Mouse (Mus musculus): ENCODE measurements around the gene Gbp10. TPM values are rescaled to one million over a fixed set of nuclear protein-coding genes. Genes with fewer than 3 reads are reported as not detected.
"Not testable (repeated sequence)": the region's sequence is repeated elsewhere in the genome, so short reads cannot be mapped to it uniquely, and the experiment has no call there.

The Gbp10 gene
- total and polyA plus RNA-seq, 3 experiments, result 0.76 TPM; not detected in 2

GRCm38 (mm10) chr5:105196308-105196707 is 43.0 kb downstream of the Gbp10 start:
- not testable (repeated sequence) for H3K4me3 ChIP-seq (ENCODE audit: low read depth, low read length); H3K4me1 ChIP-seq (ENCODE audit: insufficient read depth, low read depth, low read length); DNase-seq (ENCODE audit: low spot score); H3K9me3 ChIP-seq (replicated peaks); ATAC-seq (ENCODE audit: extremely low read depth, insufficient number of reproducible peaks, low FRiP score, poor library complexity, severe bottlenecking); H3K27me3 ChIP-seq (ENCODE audit: insufficient read depth, low read length); H3K36me3 ChIP-seq (replicated peaks)

- H3K4me3 ChIP-seq (ENCODE audit: low read depth, low read length); H3K36me3 ChIP-seq (replicated peaks); H3K9me3 ChIP-seq (replicated peaks); DNase-seq (ENCODE audit: low spot score); H3K27me3 ChIP-seq (ENCODE audit: insufficient read depth, low read length); ATAC-seq (ENCODE audit: extremely low read depth, insufficient number of reproducible peaks, low FRiP score, poor library complexity, severe bottlenecking); H3K4me1 ChIP-seq (ENCODE audit: insufficient read depth, low read depth, low read length): not testable (repeated sequence)
These were observed 46.8 kb downstream of the Gbp10 start for GRCm38 (mm10) chr5:105192536-105192935.

GRCm38 (mm10) chr5:105181446-105181845 is 57.9 kb downstream of the Gbp10 start:
- TF ChIP-seq GATA2 (IDR thresholded peaks at IDR 0.05; ENCODE audit: borderline replicate concordance, low read depth, low read length) (no peak), CTCF (IDR thresholded peaks at IDR 0.05; ENCODE audit: low read depth, low read length) (no peak), TAL1 (conservative IDR thresholded peaks at IDR 0.05; ENCODE audit: low read depth, low read length) (no peak), POLR2AphosphoS5 (IDR thresholded peaks at IDR 0.05; ENCODE audit: insufficient replicate concordance, low read depth, low read length) (no peak), GATA1 (IDR thresholded peaks at IDR 0.05; ENCODE audit: borderline replicate concordance, low read length) (no peak)
- no peak for ATAC-seq (ENCODE audit: extremely low read depth, insufficient number of reproducible peaks, low FRiP score, poor library complexity, severe bottlenecking)
- H3K9me3 ChIP-seq (replicated peaks), result peaks cover 19% of the 10 kb centered on the region
- no peak overlapping the region for H3K4me3 ChIP-seq (ENCODE audit: low read depth, low read length)
- no peaks in the 10 kb centered on the region for H3K36me3 ChIP-seq (replicated peaks)
- H3K4me1 ChIP-seq (ENCODE audit: insufficient read depth, low read depth, low read length), result no peaks in the 10 kb centered on the region
- no peaks in the 10 kb centered on the region for H3K27me3 ChIP-seq (ENCODE audit: insufficient read depth, low read length)
- no peak for DNase-seq (ENCODE audit: low spot score)

Other genes with a start within 250 kb of the Gbp10 start
- gene Gbp9, start 100.0 kb downstream of the Gbp10 start, total RNA-seq (2014; fragmentation: Nextera tagmentation), result not detected in 2 replicates
- 0.16 TPM in 1 of 2 replicates, not detected in the other for gene Gbp9, start 100.0 kb downstream of the Gbp10 start, total RNA-seq (2017)
- not detected in 2 replicates for gene Gbp9, start 100.0 kb downstream of the Gbp10 start, polyA plus RNA-seq (2012)
- gene Gbp8, start 100.0 kb downstream of the Gbp10 start, total RNA-seq (2014; fragmentation: Nextera tagmentation), result not detected in 2 replicates
- gene Gbp8, start 100.0 kb downstream of the Gbp10 start, total RNA-seq (2017), result 0.05 and 0.12 TPM in 2 replicates
- gene Gbp8, start 100.0 kb downstream of the Gbp10 start, polyA plus RNA-seq (2012), result not detected in 2 replicates
- not detected in 2 replicates for gene Gbp4, start 99.9 kb downstream of the Gbp10 start, total RNA-seq (2014; fragmentation: Nextera tagmentation)
- gene Gbp4, start 99.9 kb downstream of the Gbp10 start, total RNA-seq (2017), result 0.17 and 0.93 TPM in 2 replicates
- gene Gbp4, start 99.9 kb downstream of the Gbp10 start, polyA plus RNA-seq (2012), result not detected in 2 replicates
- gene Gm43302, start 54.2 kb upstream of the Gbp10 start, total RNA-seq (2014; fragmentation: Nextera tagmentation), result not detected in 2 replicates
- gene Gm43302, start 54.2 kb upstream of the Gbp10 start, total RNA-seq (2017), result under 0.01 and 0.12 TPM in 2 replicates
- not detected in 2 replicates for gene Gm43302, start 54.2 kb upstream of the Gbp10 start, polyA plus RNA-seq (2012)
- gene Gbp6, start 54.2 kb upstream of the Gbp10 start, total RNA-seq (2014; fragmentation: Nextera tagmentation), result not detected in 2 replicates
- gene Gbp6, start 54.2 kb upstream of the Gbp10 start, total RNA-seq (2017), result 0.16 TPM in 1 of 2 replicates, not detected in the other
- not detected in 2 replicates for gene Gbp6, start 54.2 kb upstream of the Gbp10 start, polyA plus RNA-seq (2012)
- 55.3 and 57.0 TPM in 2 replicates for gene Lrrc8b, start 176.2 kb upstream of the Gbp10 start, total RNA-seq (2014; fragmentation: Nextera tagmentation)
- 17.0 and 18.0 TPM in 2 replicates for gene Lrrc8b, start 176.2 kb upstream of the Gbp10 start, total RNA-seq (2017)
- gene Lrrc8b, start 176.2 kb upstream of the Gbp10 start, polyA plus RNA-seq (2012), result 3.9 and 6.4 TPM in 2 replicates

Measured in G1E (cell line).